Mouse (Mus musculus) spleen, postnatal 10 days (tissue): ENCODE results near the gene Map3k4.

Experiments used
- DNase-seq, 2 experiments: peaks; one replicate each; pipeline ENCODE4 v3.0.0; 2021 to 2022; ENCODE audit warnings: low spot score in 2 of 2

Map3k4 gene

GRCm38 (mm10) chr17:12318663-12319201, at the start of gene Map3k4:
Map3k4 (minus strand) TSS chr17:12318796.
- peak; percentile 92 to 95 for DNase-seq

- peak; percentile 8 to 63 for DNase-seq
Observed at GRCm38 (mm10) chr17:12367373-12367930, 48.9 kb upstream of the Map3k4 start.

- peak in 1 of 2 experiments; percentile 15 for DNase-seq
Observed at GRCm38 (mm10) chr17:12364426-12364735, 45.8 kb upstream of the Map3k4 start.

- no peak for DNase-seq
Observed at GRCm38 (mm10) chr17:12363601-12364425, 45.2 kb upstream of the Map3k4 start.

GRCm38 (mm10) chr17:12359876-12360275, 41.3 kb upstream of the Map3k4 start:
- DNase-seq = no peak

GRCm38 (mm10) chr17:12352781-12353180, 34.2 kb upstream of the Map3k4 start:
- no peak for DNase-seq

GRCm38 (mm10) chr17:12351564-12351963, 33.0 kb upstream of the Map3k4 start:
- no peak for DNase-seq

GRCm38 (mm10) chr17:12347462-12347861, 28.9 kb upstream of the Map3k4 start:
- no peak for DNase-seq

- no peak for DNase-seq
Observed at GRCm38 (mm10) chr17:12343702-12344376, 25.2 kb upstream of the Map3k4 start.

GRCm38 (mm10) chr17:12337156-12337555, 18.6 kb upstream of the Map3k4 start:
- no peak for DNase-seq

- DNase-seq = no peak
Observed at GRCm38 (mm10) chr17:12336073-12336868, 17.7 kb upstream of the Map3k4 start.

- DNase-seq = no peak
Observed at GRCm38 (mm10) chr17:12335115-12335514, 16.5 kb upstream of the Map3k4 start.

- DNase-seq = no peak
Observed at GRCm38 (mm10) chr17:12327847-12328518, 9.4 kb upstream of the Map3k4 start.

- DNase-seq = no peak
Observed at GRCm38 (mm10) chr17:12319786-12320185, 1.2 kb upstream of the Map3k4 start.

- DNase-seq = peak in 1 of 2 experiments; percentile 38
Observed at GRCm38 (mm10) chr17:12317954-12318651, 493 bp downstream of the Map3k4 start.

GRCm38 (mm10) chr17:12317607-12317953, 1.0 kb downstream of the Map3k4 start:
- DNase-seq = no peak

GRCm38 (mm10) chr17:12316251-12316650, 2.3 kb downstream of the Map3k4 start:
- DNase-seq = no peak

- DNase-seq = no peak
Observed at GRCm38 (mm10) chr17:12312248-12312647, 6.3 kb downstream of the Map3k4 start.

GRCm38 (mm10) chr17:12309493-12309892, 9.1 kb downstream of the Map3k4 start:
- DNase-seq = no peak

- no peak for DNase-seq
Observed at GRCm38 (mm10) chr17:12309059-12309458, 9.5 kb downstream of the Map3k4 start.
